Mouse (Mus musculus) neural tube, embryonic 13.5 days (tissue): ENCODE measurements around the gene Gpc6. TPM values are rescaled to one million over a fixed set of nuclear protein-coding genes. Genes with fewer than 3 reads are reported as not detected.
A peak's percentile ranks its signal among the peaks of the same experiment; 100 is the strongest.

ENCODE experiments used
- ATAC-seq: fragments of 200-750 bp; cut with Nextera tagmentation; 2 replicates; pipeline ENCODE4 v1.8.0; 2017; ENCODE audit warnings: low read depth, mild to moderate bottlenecking, moderate TSS enrichment, moderate library complexity
- H3K27ac ChIP-seq: fragments of 300-500 bp; sonication (generic); replicated peaks from 2 replicates; pipeline ENCODE4 v1.5.1; 2015; ENCODE audit warnings: moderate library complexity, mild to moderate bottlenecking, inconsistent platforms
- H3K27me3 ChIP-seq: fragments of 300-500 bp; sonication (generic); 2 replicates; pipeline ENCODE4 v1.6.1; 2015; ENCODE audit warnings: mild to moderate bottlenecking, inconsistent platforms
- H3K36me3 ChIP-seq: fragments of 300-500 bp; sonication (generic); 2 replicates; pipeline ENCODE4 v1.6.1; 2015; ENCODE audit warnings: mild to moderate bottlenecking, inconsistent platforms
- H3K4me1 ChIP-seq: fragments of 300-500 bp; sonication (generic); replicated peaks from 2 replicates; pipeline ENCODE4 v1.6.1; 2015; ENCODE audit warnings: inconsistent platforms
- H3K4me2 ChIP-seq: fragments of 300-500 bp; sonication (generic); 2 replicates; pipeline ENCODE4 v1.6.1; 2015; ENCODE audit warnings: inconsistent platforms, mild to moderate bottlenecking, moderate library complexity
- H3K4me3 ChIP-seq: fragments of 300-500 bp; sonication (generic); 2 replicates; pipeline ENCODE4 v1.5.1; 2015; ENCODE audit warnings: mild to moderate bottlenecking, inconsistent platforms
- H3K9ac ChIP-seq: fragments of 300-500 bp; sonication (generic); 2 replicates; pipeline ENCODE4 v1.6.1; 2015; ENCODE audit warnings: moderate library complexity, mild to moderate bottlenecking, inconsistent platforms
- H3K9me3 ChIP-seq: fragments of 300-500 bp; sonication (generic); 2 replicates; pipeline ENCODE4 v1.6.1; 2016; ENCODE audit warnings: inconsistent platforms
- WGBS: fragments of 180-500 bp; shearing (Covaris S2); methylation state at CpG from one replicate; pipeline ENCODE4 v1.1.7; 2015; 5-methylcytosine and 5-hydroxymethylcytosine counted together
- polyA plus RNA-seq: library from polyadenylated mRNA; unstranded; fragments of >200 nt; fragmentation: Nextera tagmentation; extraction: Ambion mirVana; gene quantifications from 2 replicates; pipeline ENCODE4 v1.2.1, GENCODE M21; 2015

The Gpc6 gene
- polyA plus RNA-seq, 1 experiment from 2014 or later = 22.1 TPM

DNA sequence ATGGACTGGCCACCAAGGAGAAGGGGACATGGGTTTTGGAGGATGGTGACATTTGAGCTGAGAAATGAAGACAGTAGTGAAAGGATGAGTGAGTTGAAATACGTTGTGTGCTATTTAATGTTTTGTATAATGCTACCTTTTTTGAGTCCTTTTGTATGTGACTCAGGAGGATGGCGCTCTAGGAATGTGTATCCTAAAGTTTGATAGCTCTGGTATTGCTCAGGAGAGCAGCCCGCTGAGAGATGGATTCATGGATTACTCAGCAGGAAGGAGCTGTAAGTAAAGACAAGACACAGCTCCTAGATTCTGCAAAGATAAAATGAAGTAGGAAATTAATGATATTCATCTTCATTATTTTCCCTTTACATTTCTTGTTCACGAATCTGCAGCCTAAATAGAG is 168.5 kb downstream of the Gpc6 start:
- 86% methylated on average over 4 of the region's 4 CpGs for WGBS
- no peaks in the 10 kb centered on the region for H3K4me1 ChIP-seq
- ATAC-seq = no peak

DNA sequence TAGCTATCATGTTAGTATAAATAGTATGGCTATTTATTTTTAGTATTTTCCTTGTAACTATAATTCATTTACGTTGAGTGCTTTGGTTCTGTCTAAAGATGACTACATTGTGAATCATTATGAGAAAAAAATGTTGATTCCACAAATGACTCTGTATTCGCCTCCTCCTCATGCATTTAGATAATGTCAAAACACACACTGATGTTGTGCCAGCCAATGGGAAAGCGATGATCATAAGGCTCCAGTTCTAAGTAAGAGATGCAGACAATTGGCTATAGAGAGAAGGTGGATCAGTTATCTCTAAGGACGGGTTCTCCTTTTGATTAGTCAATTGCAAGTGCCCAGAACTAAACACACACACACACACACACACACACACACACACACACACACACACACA is 181.8 kb downstream of the Gpc6 start:
- H3K27me3 ChIP-seq = no peaks in the 10 kb centered on the region
- no peaks in the 10 kb centered on the region for H3K4me1 ChIP-seq
- no peak overlapping the region for H3K9ac ChIP-seq
- no peaks in the 10 kb centered on the region for H3K9me3 ChIP-seq
- no peak overlapping the region for H3K4me3 ChIP-seq
- H3K36me3 ChIP-seq = no peaks in the 10 kb centered on the region
- no peak for ATAC-seq
- H3K27ac ChIP-seq = no peak overlapping the region
- 97% methylated on average over 4 of the region's 4 CpGs for WGBS
- no peak overlapping the region for H3K4me2 ChIP-seq

More for the DNA sequence above, 168.5 kb downstream of the Gpc6 start:
- Histone ChIP-seq H3K27me3 (no peaks in the 10 kb centered on the region), H3K4me3 (no peak overlapping the region), H3K4me2 (no peak overlapping the region), H3K9me3 (no peaks in the 10 kb centered on the region), H3K27ac (no peak overlapping the region), H3K36me3 (no peaks in the 10 kb centered on the region), H3K9ac (no peak overlapping the region)

- Histone ChIP-seq H3K9ac (no peak overlapping the region), H3K4me1 (no peaks in the 10 kb centered on the region), H3K9me3 (no peaks in the 10 kb centered on the region), H3K27me3 (no peaks in the 10 kb centered on the region), H3K27ac (no peak overlapping the region), H3K36me3 (no peaks in the 10 kb centered on the region), H3K4me2 (no peak overlapping the region), H3K4me3 (no peak overlapping the region)
- WGBS = 96% methylated on average over 3 of the region's 3 CpGs
- ATAC-seq = no peak
These were observed 188.0 kb downstream of the Gpc6 start for GRCm38 (mm10) chr14:117113153-117113552.

DNA sequence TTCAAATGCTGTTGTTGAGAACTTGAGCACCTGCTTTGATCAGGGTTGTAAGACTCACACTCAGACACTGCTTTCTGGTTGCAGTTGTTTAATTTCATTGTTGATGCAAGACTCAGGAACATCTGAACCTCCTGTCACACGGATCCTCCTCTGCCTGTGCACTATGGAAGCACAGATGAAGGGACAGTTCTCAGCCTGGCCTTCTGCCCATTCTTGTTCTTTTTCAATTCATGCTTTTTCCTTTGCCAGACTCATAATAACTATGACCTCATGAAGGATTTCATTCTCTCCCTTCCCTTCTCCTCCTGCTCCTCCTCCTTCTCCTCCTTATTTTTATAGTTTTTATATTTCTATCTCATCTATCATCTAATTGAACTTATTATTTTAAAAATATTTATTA is 196.9 kb downstream of the Gpc6 start:
- no peak overlapping the region for H3K4me2 ChIP-seq
- no peak overlapping the region for H3K27ac ChIP-seq
- no peak overlapping the region for H3K4me3 ChIP-seq
- H3K36me3 ChIP-seq = no peaks in the 10 kb centered on the region
- no peaks in the 10 kb centered on the region for H3K27me3 ChIP-seq
- no peaks in the 10 kb centered on the region for H3K9me3 ChIP-seq
- WGBS = 69% methylated on average over 1 of the region's 1 CpGs
- H3K9ac ChIP-seq = no peak overlapping the region
- no peaks in the 10 kb centered on the region for H3K4me1 ChIP-seq
- ATAC-seq = no peak

DNA sequence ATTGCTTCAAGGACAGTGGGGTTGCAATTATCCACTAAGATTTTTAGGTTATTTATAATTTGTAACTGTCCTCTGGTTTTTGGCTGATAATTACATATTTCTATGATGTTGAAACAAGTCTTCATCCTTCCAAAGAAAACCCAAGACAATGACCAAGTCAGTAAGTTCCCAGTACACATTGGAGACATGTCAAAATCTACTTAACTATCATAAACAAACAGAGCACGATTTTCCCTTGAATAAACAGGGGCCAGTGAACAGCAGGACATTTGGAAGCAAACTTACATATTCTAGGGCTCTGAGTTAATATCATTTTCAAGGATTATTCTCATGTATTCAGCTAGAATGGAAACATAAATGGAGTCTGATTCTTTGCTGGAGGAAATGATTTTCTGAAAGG is 205.2 kb downstream of the Gpc6 start:
- Histone ChIP-seq H3K4me3 (no peak overlapping the region), H3K4me1 (no peaks in the 10 kb centered on the region), H3K27ac (no peak overlapping the region), H3K36me3 (no peaks in the 10 kb centered on the region), H3K9me3 (no peaks in the 10 kb centered on the region), H3K9ac (no peak overlapping the region), H3K27me3 (no peaks in the 10 kb centered on the region), H3K4me2 (no peak overlapping the region)
- 73% methylated on average over 1 of the region's 1 CpGs for WGBS
- no peak for ATAC-seq

DNA sequence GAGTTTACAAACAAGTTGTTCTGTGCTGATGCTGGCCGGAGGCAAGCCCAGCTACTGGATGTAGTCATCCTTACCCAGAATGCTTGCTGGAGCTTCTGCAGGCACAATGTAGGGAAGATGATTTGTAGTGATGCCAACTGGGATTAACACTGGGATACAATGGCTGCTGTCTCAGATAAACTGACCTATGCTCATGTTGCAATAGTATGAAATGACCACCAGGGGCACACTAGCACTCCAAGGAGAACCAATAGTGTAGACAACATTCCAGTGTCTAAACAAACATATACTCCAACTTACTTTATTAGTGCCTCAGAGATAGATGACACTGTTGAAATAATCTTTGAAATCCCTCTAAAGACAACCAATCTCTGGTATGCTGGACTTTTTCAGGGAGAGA is 206.2 kb downstream of the Gpc6 start:
- no peak for ATAC-seq
- H3K9ac ChIP-seq = no peak overlapping the region
- H3K36me3 ChIP-seq = no peaks in the 10 kb centered on the region
- no peaks in the 10 kb centered on the region for H3K9me3 ChIP-seq
- no peak overlapping the region for H3K4me3 ChIP-seq
- no peaks in the 10 kb centered on the region for H3K27me3 ChIP-seq
- no peaks in the 10 kb centered on the region for H3K4me1 ChIP-seq
- H3K4me2 ChIP-seq = no peak overlapping the region
- 91% methylated on average over 1 of the region's 1 CpGs for WGBS
- H3K27ac ChIP-seq = no peak overlapping the region

- Histone ChIP-seq H3K4me2 (no peak overlapping the region), H3K4me1 (peaks cover 17% of the 10 kb centered on the region), H3K27me3 (no peaks in the 10 kb centered on the region), H3K36me3 (no peaks in the 10 kb centered on the region), H3K9ac (no peak overlapping the region), H3K27ac (peak overlapping the region; percentile 52), H3K9me3 (no peaks in the 10 kb centered on the region), H3K4me3 (no peak overlapping the region)
- peak; percentile 86 for ATAC-seq
- 47% methylated on average over 6 of the region's 6 CpGs for WGBS
These were observed 216.1 kb downstream of the Gpc6 start for GRCm38 (mm10) chr14:117141077-117141848.

GRCm38 (mm10) chr14:117146089-117146488 is 221.0 kb downstream of the Gpc6 start:
- no peak for ATAC-seq
- no peak overlapping the region for H3K4me3 ChIP-seq
- H3K4me1 ChIP-seq = peaks cover 11% of the 10 kb centered on the region
- WGBS = 74% methylated on average over 4 of the region's 4 CpGs
- H3K9ac ChIP-seq = no peak overlapping the region
- H3K4me2 ChIP-seq = no peak overlapping the region
- H3K27ac ChIP-seq = no peak overlapping the region
- no peaks in the 10 kb centered on the region for H3K36me3 ChIP-seq
- no peaks in the 10 kb centered on the region for H3K27me3 ChIP-seq
- H3K9me3 ChIP-seq = no peaks in the 10 kb centered on the region

GRCm38 (mm10) chr14:117146665-117147064 is 221.6 kb downstream of the Gpc6 start:
- WGBS = 71% methylated on average over 4 of the region's 4 CpGs
- H3K4me2 ChIP-seq = no peak overlapping the region
- no peaks in the 10 kb centered on the region for H3K27me3 ChIP-seq
- H3K4me3 ChIP-seq = no peak overlapping the region
- H3K4me1 ChIP-seq = peaks cover 5% of the 10 kb centered on the region
- no peak overlapping the region for H3K9ac ChIP-seq
- no peaks in the 10 kb centered on the region for H3K9me3 ChIP-seq
- no peaks in the 10 kb centered on the region for H3K36me3 ChIP-seq
- no peak for ATAC-seq
- H3K27ac ChIP-seq = no peak overlapping the region

DNA sequence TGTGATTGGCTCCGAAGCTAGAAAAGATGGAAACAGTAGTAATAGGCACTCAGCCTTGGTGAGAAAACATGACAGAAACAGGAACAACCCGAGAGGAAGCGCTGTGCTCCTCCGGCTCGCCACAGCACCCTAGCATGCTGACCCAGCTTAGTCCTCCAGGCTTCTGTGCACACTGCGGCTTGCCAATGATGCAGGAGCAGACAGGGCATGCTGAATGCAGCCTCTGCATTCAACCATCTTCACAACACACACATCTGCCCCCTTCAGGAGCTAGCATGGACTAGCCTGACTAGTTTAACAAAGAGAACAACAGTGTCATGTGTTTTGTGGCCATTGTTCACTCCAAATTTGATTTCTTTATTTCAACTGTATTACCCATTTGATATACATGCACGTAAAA is 226.5 kb downstream of the Gpc6 start:
- no peak for ATAC-seq
- Histone ChIP-seq H3K4me1 (no peaks in the 10 kb centered on the region), H3K27ac (no peak overlapping the region), H3K9me3 (no peaks in the 10 kb centered on the region), H3K36me3 (no peaks in the 10 kb centered on the region), H3K4me3 (no peak overlapping the region), H3K4me2 (no peak overlapping the region), H3K9ac (no peak overlapping the region), H3K27me3 (no peaks in the 10 kb centered on the region)
- WGBS = 96% methylated on average over 7 of the region's 7 CpGs

DNA sequence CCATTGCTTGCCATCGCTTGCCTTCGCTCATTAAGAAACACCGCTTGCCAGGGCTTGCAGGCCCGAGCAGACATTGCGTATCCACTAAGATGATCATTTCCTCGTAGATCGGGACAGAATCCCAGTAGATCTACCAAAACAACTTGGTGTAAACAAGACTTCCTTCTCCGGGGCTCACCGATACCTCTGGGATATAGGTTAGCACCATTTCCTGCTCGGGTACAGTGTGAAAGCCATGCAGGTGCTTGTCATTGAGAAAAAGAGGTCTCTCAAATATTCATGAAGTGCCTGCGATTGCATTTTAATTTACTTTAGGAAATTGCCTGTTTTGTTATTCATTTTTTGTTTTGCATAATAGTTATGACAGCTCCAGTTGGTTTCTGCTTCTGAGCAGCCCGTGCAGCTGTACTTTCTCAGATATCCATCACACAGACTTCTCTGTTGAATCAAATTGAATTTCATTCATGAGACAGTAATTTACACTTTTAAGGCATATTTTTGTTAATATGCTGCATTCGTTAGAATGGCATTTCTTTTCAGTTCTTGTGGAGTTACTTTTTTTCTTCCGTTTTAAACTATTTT is 230.9 kb downstream of the Gpc6 start:
- H3K4me2 ChIP-seq = no peak overlapping the region
- H3K4me3 ChIP-seq = no peak overlapping the region
- no peak for ATAC-seq
- H3K4me1 ChIP-seq = no peaks in the 10 kb centered on the region
- WGBS = 92% methylated on average over 14 of the region's 14 CpGs
- no peaks in the 10 kb centered on the region for H3K9me3 ChIP-seq
- H3K9ac ChIP-seq = no peak overlapping the region
- H3K36me3 ChIP-seq = no peaks in the 10 kb centered on the region
- no peak overlapping the region for H3K27ac ChIP-seq
- H3K27me3 ChIP-seq = no peaks in the 10 kb centered on the region

GRCm38 (mm10) chr14:117157426-117157825 is 232.3 kb downstream of the Gpc6 start:
- Histone ChIP-seq H3K27ac (no peak overlapping the region), H3K4me2 (no peak overlapping the region), H3K4me1 (no peaks in the 10 kb centered on the region), H3K4me3 (no peak overlapping the region), H3K27me3 (no peaks in the 10 kb centered on the region), H3K9ac (no peak overlapping the region), H3K36me3 (no peaks in the 10 kb centered on the region), H3K9me3 (no peaks in the 10 kb centered on the region)
- no peak for ATAC-seq
- WGBS = 95% methylated on average over 3 of the region's 3 CpGs

- Histone ChIP-seq H3K9me3 (no peaks in the 10 kb centered on the region), H3K36me3 (no peaks in the 10 kb centered on the region), H3K27me3 (no peaks in the 10 kb centered on the region), H3K4me2 (no peak overlapping the region), H3K4me3 (no peak overlapping the region), H3K27ac (no peak overlapping the region), H3K4me1 (no peaks in the 10 kb centered on the region), H3K9ac (no peak overlapping the region)
- WGBS = 89% methylated on average over 5 of the region's 5 CpGs
- no peak for ATAC-seq
These were observed 241.2 kb downstream of the Gpc6 start for GRCm38 (mm10) chr14:117166350-117166749.
